11 mouse cellular contexts compared by ENCODE assay signal in genomic region chr2:174564817-174565216, GRCm38 (mm10).
A peak's percentile ranks its signal among the peaks of the same experiment; 100 is the strongest.
DNase-seq lines count a peak whose midpoint lies in the region; ATAC-seq and TF ChIP-seq lines count a peak whose summit lies in the region.
"Had no signal": no experiment of that assay in that cellular context is flagged by ENCODE, and none has a peak within 500 bp of the region (broad histone marks: within the 10 kb centered on the region; RNA-seq: fewer than 3 reads in every experiment).

No protein-coding gene starts in this region.

- TF ChIP-seq CTCF in forebrain, postnatal 0 days (IDR thresholded peaks at IDR 0.05; ENCODE audit: low read depth) = no peak

- DNase-seq in liver, embryonic 13.5 days = no peak
- DNase-seq in liver, embryonic 11.5 days (ENCODE audit: low spot score) = no peak
- peak; percentile 15 for DNase-seq in embryo, embryonic 11 days
- DNase-seq in forebrain, postnatal 0 days = peak; percentile 59
- no peak for DNase-seq in c-Kit-positive CD71-positive TER-119-positive erythroid progenitor cells, embryonic 14.5 days (ENCODE audit: low spot score)
- no peak for DNase-seq in spleen, adult 12 weeks (ENCODE audit: low spot score)
- DNase-seq: kidney, postnatal 14 days had no signal

- no peaks in the 10 kb centered on the region for H3K9me3 ChIP-seq in liver, embryonic 13.5 days (replicated peaks)
- no peaks in the 10 kb centered on the region for H3K9me3 ChIP-seq in liver, embryonic 11.5 days (ENCODE audit: control insufficient read depth, low read length)
- H3K9me3 ChIP-seq in forebrain, postnatal 0 days (ENCODE audit: low read length) = no peaks in the 10 kb centered on the region
- no peaks in the 10 kb centered on the region for H3K9me3 ChIP-seq in neural tube, embryonic 12.5 days
- H3K9me3 ChIP-seq: heart, embryonic 10.5 days had no signal

- H3K27me3 ChIP-seq in liver, embryonic 13.5 days = no peaks in the 10 kb centered on the region
- H3K27me3 ChIP-seq in liver, embryonic 11.5 days (replicated peaks; ENCODE audit: control insufficient read depth, insufficient read depth, low read length) = no peaks in the 10 kb centered on the region
- no peaks in the 10 kb centered on the region for H3K27me3 ChIP-seq in forebrain, postnatal 0 days (ENCODE audit: insufficient read depth, low read length)
- no peaks in the 10 kb centered on the region for H3K27me3 ChIP-seq in neural tube, embryonic 12.5 days (replicated peaks)

- H3K4me1 ChIP-seq in liver, embryonic 13.5 days (replicated peaks) = no peaks in the 10 kb centered on the region
- no peaks in the 10 kb centered on the region for H3K4me1 ChIP-seq in liver, embryonic 11.5 days (replicated peaks; ENCODE audit: control insufficient read depth, insufficient read depth, low read length)
- peaks cover 4% of the 10 kb centered on the region; the same call in 1 of the 2 replicates for H3K4me1 ChIP-seq in forebrain, postnatal 0 days (ENCODE audit: insufficient read depth)
- peaks cover 5% of the 10 kb centered on the region; the same call in 1 of the 2 replicates for H3K4me1 ChIP-seq in neural tube, embryonic 12.5 days

- WGBS in liver, embryonic 13.5 days (ENCODE audit: insufficient replicate concordance) = 31% methylated on average over 5 of the region's 5 CpGs
- 46% methylated on average over 5 of the region's 5 CpGs for WGBS in liver, embryonic 11.5 days
- 10% methylated on average over 5 of the region's 5 CpGs for WGBS in forebrain, postnatal 0 days
- 19% methylated on average over 5 of the region's 5 CpGs for WGBS in neural tube, embryonic 12.5 days

- H3K36me3 ChIP-seq in liver, embryonic 13.5 days = no peaks in the 10 kb centered on the region
- no peaks in the 10 kb centered on the region for H3K36me3 ChIP-seq in liver, embryonic 11.5 days (ENCODE audit: control insufficient read depth, insufficient read depth, low read length)
- H3K36me3 ChIP-seq in forebrain, postnatal 0 days (ENCODE audit: insufficient read depth) = no peaks in the 10 kb centered on the region
- H3K36me3 ChIP-seq in neural tube, embryonic 12.5 days = no peaks in the 10 kb centered on the region
- H3K36me3 ChIP-seq: heart, embryonic 10.5 days had no signal

- H3K4me2 ChIP-seq in liver, embryonic 13.5 days = no peak overlapping the region
- H3K4me2 ChIP-seq in liver, embryonic 11.5 days = no peak overlapping the region
- H3K4me2 ChIP-seq in forebrain, postnatal 0 days (ENCODE audit: low read depth) = no peak overlapping the region
- H3K4me2 ChIP-seq in neural tube, embryonic 12.5 days (replicated peaks) = no peak overlapping the region

- no peak overlapping the region for H3K9ac ChIP-seq in liver, embryonic 13.5 days
- H3K9ac ChIP-seq in liver, embryonic 11.5 days (ENCODE audit: low read depth, low read length) = no peak overlapping the region
- no peak overlapping the region for H3K9ac ChIP-seq in forebrain, postnatal 0 days
- H3K9ac ChIP-seq in neural tube, embryonic 12.5 days = no peak overlapping the region
- H3K9ac ChIP-seq: liver, embryonic 14.5 days had no signal

- H3K27ac ChIP-seq in liver, embryonic 13.5 days = no peak overlapping the region
- H3K27ac ChIP-seq in liver, embryonic 11.5 days (ENCODE audit: low read depth, low read length) = no peak overlapping the region
- H3K27ac ChIP-seq in forebrain, postnatal 0 days (ENCODE audit: low read depth, low read length) = peak overlapping the region; percentile 57
- H3K27ac ChIP-seq in neural tube, embryonic 12.5 days = no peak overlapping the region
- H3K27ac ChIP-seq: heart, embryonic 10.5 days; liver, embryonic 14.5 days had no signal

- 0 out of 2 replicates have a peak, but pooled peaks have one; percentile 29 for ATAC-seq in liver, embryonic 13.5 days (ENCODE audit: low read depth)
- no peak for ATAC-seq in liver, embryonic 11.5 days (replicated peaks; ENCODE audit: low FRiP score)
- peak; percentile 97 for ATAC-seq in forebrain, postnatal 0 days
- ATAC-seq in neural tube, embryonic 12.5 days (ENCODE audit: low FRiP score, low read depth) = peak; percentile 25; the same call in 1 of the 2 replicates

- H3K4me3 ChIP-seq in liver, embryonic 13.5 days (replicated peaks) = no peak overlapping the region
- H3K4me3 ChIP-seq in liver, embryonic 11.5 days (ENCODE audit: low read depth, low read length) = no peak overlapping the region
- no peak overlapping the region for H3K4me3 ChIP-seq in forebrain, postnatal 0 days (ENCODE audit: low read depth, low read length)
- no peak overlapping the region for H3K4me3 ChIP-seq in neural tube, embryonic 12.5 days
- H3K4me3 ChIP-seq: erythroblast, embryonic 14.5 days; heart, embryonic 10.5 days had no signal

Comparison
In these comparisons a context has a peak if more than half of its experiments do, and no peak if none do; other contexts are left out.
1. DNase-seq: peak in embryo, embryonic 11 days (single experiment) and forebrain, postnatal 0 days (single experiment); none in liver, embryonic 13.5 days (single experiment), liver, embryonic 11.5 days (single experiment), c-Kit-positive CD71-positive TER-119-positive erythroid progenitor cells, embryonic 14.5 days (single experiment) and spleen, adult 12 weeks (single experiment).